Mouse (Mus musculus): ENCODE results near the gene Dcn. TPM values are rescaled to one million over a fixed set of nuclear protein-coding genes. Genes with fewer than 3 reads are reported as not detected.

Gene Dcn
- total RNA-seq (2021): 10 to 100 TPM; 35.9 to 39.4 TPM

DNA sequence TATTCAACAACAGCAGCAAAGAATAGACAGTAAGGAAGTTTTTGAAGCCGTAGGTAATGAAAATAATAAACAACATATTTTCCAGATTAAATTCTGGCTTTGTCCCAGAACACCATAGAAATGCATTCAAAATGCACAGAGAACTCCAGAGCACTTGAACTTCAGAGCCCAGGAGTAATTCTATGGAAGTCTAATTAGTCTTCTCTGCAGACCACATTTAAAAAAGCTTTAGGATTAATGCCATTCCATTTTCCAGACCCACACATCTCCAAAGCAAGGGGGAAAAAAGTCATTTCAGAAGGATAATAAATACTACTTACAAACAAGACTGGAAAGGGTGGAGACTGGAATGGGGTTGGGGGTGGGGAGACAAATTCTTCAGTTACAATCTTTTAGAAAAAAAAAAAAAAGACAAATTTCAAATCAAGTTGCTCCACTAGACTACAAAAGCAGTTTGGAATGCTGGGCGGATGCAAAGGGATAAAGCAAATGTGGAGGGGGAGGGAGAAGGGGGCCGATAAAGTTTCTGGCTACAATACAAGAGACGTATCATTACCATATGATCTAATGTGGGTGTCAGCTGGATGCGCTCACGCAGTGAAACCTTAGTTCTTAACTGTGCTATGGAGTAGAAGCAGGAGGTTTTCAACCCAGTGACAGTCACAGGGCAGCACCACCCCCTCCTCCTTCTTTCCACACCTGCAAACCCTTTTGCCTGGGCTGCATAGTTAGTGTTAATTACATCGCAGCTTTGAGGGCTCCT, at the start of gene Dcn:
Gene Dcn, plus strand, starts transcription at position 606 of the 763 bp plus-strand sequence.
- DNase-seq: peak in 1 of 2 experiments; percentile 2

DNA sequence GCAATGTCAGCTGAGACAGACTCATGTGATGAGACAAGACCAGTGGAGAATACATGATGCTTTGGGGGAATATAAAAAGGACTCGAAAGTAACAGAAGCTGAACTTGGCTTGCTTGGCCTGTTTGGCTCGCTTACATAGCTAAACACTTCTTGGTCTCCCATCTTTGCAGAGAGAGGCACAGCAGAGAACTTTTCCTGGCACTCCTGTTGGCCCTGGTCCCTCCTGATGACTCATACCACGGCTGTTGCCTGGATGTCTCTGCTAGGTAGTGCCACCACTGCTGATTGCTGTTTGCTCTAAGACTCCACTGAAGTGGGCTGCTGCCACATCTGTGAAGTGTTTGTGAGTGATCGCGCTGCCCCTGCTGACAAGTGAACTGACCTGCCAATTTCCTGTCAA, 42.7 kb upstream of the Dcn start:
- peak in 1 of 2 experiments; percentile 2 for DNase-seq

DNA sequence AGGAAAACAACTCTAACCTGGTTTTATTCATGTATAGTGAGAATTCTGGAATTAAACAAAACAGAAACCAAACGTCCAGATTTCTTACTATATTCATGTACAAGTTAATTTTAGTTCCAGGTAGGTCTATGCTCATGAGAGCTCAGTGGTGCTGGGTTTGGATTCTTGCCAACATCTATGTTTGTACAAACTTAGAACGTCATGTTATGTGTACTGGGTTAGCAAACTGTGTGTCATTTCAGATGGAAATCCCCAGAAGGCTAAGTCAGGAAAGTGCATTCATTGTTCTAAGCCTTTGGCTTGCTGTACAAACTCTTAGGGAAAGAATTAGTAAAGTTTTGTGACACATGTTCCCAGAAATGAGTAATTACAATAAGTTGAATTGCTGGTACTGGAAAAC, 37.1 kb upstream of the Dcn start:
- DNase-seq: no peak

DNA sequence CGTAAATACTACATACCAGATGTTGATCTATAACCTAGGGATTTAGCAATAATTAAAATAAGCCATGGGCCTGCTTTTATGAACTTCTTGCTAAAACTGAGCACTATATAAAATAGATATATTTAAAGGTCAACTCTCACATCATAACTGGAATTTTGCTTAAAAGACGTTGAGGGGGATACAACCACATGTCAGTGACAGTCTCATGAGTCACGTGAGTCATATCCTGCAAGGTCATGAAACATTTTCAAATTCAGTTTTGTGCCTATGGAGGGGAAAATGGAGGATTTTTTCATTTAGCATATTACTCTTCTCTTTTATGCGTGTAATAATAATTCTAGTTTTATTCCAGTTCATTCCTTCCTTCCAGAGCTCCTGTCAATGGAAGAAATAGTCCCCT, 32.9 kb upstream of the Dcn start:
- no peak for DNase-seq

DNA sequence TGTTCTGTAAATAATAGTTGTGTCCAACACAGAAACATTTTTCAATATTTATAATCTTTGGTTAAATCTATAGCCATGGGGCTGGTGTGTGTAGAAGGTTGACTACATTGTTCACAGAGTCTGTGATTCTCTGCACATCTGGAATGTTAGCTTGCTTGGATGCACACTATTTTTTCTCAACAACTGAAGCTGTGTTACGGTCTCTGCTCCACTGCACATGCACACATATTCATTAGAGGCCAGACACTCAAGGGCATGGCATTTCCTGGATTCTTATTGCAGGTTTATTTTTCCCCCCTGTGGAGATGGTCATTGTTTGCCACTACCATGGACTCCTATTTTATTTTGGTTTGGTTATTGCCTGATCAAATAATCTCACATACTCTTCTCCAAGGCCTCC, 26.5 kb upstream of the Dcn start:
- no peak for DNase-seq

DNA sequence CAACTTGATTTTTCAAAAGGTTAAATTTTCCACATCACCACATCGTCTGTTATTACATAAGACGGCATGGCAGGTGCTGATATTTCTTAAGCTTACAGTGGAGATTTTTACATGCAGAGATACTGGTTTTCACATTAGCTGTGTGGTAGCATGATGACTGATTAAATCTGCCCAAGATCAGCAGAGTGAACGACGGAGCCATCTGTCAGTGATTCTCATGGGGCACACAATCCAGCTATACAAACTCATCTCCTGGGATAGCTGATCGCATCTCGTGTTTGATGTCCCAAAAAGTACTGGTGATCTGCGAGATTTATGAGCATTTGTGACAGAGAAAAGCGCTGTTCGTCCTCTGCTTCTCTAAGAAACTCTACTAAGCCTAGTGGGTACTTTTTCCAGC, 25.9 kb upstream of the Dcn start:
- no peak for DNase-seq

DNA sequence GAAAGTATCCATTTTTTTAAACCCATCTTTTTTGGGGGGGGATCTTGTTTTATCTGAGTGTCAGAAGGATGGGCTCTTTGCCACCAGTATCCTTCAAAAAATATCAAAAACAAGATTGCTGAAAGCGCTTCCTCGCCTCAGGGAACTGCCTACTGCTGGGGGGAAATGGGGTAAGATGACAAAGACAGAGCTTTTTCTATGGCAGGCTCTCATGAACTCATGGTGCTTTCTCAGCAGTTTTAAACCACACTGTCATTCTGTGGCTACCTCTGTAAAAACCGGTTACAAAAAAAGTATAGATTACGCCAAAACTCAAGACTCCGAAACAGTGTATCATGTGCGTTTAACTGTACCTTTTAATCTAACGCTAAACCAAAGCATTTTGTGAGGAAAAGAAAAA, 22.4 kb upstream of the Dcn start:
- no peak for DNase-seq

DNA sequence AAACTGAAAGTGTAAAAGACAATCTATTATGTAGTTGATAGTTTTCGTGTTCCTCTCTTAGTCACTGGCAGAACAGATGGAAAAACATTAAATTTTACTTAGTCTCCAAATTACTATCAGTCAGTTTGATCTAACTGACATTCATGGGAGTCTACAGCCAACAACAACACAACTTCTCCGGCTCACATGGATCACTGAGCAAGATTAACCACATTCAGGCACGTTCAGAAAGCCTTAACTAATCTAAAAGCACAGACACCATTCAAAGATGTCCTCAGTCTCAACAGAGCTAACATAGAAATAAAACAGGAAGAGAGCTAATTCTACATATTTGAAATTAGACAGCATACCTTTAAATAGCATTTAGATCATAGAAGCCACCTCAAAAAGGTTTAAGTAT, 12.6 kb upstream of the Dcn start:
- no peak for DNase-seq

DNA sequence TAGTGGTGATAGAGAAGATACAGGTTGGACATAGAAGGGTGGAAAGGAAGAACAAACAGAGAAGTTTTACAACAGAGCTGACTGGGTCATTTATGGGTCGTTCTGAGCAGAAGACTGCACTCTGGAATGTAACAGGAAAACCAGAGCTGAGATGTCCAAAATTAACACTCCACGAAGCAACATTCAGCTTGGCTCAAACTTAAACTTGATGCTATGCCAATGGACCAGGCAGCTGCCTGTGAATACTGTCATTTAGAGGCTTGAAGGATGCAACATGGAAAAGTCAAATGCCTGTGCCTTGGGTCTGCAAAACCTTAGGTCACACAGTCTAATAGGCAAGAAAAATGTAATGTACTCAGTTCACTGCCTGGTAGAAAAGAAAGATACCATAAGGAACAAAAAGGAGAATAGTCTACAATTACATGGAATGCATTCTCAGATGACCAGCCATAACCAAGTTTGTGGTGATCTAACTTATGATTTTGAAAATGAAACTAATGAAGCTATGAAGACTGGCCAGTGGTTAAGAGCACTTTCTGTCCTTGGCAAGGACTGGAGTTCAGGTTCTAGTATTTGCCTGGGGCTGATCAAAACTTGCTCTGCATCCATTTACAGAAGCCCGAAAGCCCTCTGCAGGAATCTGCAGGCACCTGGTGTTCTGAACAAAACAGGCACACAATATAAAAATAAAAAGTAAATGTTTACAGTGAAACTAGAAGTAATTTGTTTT, 9.8 kb upstream of the Dcn start:
- DNase-seq: no peak

DNA sequence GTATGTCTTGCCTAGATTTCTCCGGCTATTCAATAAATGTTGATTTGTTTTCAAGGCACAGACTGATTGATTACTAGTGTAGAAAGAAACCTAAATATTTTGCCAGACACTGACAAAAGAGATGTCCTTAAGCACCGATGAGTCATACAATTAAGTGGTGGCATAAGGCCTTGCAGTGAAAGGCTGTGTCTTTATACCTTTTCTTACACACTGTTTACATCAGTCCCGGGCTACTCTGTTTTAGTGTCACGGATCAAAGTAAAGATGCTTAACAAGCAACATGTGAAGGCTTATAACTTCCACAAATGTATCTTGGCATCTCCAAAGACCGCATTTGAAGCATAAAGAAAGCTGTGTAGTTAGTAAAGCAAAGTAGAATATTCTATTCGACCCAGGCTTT, 3.9 kb upstream of the Dcn start:
- no peak for DNase-seq

DNA sequence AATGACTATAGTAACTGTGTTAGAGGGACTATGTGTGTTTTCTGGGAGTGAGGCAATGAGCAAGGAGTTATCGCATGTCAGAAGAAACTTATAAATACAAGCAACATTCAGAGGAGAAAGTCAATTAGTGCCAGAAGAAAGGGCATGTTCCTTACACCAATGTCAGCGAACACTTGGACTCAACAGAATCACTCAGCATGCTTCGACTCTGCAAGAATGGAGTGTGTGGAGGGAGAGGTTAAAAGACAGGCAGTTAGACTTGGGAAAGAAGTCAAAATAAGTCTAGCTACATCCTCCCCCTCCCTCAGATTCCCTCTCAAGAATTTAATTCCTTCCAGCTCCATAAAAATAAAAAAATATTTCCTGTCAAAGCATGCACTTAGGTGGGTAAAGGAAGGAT, 1.1 kb upstream of the Dcn start:
- no peak for DNase-seq

DNA sequence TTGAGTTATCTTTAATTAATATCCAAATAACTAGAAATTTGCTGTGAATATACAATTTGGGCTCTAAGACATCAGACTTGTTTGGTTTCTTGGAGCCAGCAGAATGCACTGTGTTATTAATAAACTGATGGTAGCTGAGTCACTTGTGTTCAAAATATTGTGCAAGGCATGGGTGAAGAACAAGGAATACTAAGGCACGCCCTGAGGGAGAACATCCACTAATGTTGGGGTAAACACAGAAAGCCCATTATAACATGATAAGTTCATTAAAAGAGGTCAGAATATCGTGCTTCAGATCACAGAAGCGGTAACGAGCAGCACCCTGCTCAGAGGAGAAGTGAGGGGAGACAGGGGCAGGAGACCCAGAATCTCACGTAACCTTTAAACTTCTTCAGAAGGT, 2.7 kb downstream of the Dcn start:
- no peak for DNase-seq

DNA sequence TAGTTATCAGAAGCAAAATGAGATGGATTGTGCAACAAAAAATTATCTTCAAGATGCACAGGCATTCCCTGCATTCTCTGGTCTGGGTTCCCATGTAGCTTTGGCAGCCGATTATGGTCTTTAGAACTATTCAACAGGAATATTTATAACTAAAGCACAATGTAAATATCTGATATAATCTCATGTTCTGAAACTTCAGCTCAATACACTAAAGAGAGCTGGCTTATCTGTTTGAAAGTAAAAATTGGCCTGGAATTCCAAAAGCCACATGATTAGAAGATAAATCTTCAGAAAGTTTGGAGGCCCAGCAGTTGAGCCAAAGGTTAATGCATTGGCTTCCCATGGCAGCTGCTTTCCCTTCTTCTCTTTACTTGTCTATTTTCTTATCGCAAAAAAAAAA, 4.6 kb downstream of the Dcn start:
- DNase-seq: no peak

DNA sequence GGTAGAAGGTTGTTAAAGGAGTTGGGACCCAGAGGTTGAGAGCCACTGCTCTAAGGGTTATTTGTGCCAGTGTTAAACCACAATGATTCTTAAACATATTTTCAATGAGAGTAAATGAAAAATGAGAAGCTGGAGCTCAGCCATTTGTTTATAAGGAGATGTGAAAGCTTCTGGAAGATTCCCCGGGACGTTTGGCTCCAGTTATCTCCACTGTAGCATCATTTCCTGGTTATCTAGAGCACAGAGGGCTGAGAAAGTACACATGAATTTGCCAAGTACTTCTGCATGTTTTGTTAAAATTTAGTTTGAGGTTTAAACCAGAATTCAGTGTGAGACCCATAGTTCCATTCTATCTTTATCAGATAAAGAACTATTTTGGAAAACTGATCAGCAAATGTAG, 5.7 kb downstream of the Dcn start:
- no peak for DNase-seq

DNA sequence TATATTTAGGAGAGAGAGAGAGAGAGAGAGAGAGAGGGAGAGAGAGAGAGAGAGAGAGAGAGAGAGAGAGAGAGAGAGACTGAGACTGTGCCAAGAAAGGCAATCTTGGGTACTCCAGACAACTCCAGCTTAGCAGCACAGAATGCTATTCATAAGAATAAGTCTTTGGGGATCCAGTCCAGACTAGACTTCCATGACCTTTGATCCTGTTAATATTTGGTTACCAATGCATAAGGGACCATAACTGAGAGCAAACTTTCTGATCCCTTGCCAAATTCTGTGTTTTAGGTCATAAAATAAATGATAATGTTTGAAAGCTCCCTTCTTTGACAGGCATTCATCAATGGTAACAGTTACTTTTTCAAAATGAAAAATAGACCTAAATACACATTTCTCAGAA, 6.7 kb downstream of the Dcn start:
- DNase-seq: no peak

DNA sequence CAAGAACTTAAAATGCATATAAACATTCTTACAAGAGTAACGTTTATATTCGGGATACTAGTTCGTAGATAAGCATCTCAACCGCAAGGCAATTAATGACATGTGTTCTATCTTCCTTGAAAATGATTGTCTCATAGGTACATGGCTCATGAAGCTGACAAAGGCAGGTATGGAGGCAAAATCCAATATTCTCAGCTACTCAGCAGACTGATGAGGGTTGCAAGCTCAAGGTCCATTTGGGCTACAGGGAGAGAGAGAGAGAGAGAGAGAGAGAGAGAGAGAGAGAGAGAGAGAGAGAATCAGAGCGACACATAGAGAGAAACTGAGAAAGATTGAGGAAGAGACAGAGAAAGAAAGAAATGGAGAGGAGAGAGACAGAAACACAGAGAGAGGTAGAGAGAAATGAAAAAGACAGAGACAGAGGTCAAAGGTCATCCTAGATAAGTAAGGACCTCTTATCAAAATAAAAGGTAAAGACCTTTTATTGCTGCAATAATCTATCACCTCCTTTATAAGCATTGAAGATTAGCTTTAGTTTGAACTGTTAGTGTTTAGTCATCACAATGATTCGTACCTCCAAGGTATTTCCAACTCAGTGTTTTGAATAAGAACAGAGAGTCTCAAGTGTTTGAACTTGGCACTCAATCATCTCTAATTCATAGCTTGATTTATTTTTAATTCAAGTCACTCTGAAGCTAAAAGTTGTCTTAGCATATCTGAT, 8.0 kb downstream of the Dcn start:
- no peak for DNase-seq

DNA sequence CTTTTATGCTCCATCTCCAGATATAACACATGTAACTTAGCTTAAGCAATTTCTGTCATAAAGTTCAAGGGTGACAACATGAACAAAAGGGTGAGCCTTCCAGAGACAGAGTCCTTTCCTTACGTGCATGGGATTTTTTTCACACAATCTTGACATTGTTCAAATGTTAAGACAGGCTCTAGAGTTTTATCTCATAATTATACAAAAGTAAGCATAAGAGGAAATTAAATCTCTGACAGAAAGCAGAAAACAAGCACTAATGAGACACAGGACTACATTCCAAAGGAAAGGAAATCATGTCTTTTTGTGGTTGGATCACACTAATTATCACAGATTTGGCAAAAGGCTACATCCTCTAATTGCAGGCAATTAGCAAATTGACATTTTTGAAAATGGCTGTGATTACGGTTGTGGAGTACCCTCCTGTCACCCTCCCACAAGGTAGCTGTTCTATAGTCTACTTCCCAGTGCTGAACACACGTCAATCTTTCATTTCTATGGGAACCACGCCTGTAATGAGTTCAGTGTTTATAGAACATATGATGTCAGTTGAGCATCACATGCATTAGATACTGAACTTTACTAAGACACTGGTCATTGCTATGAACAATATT, 13.1 kb downstream of the Dcn start:
- DNase-seq: no peak

DNA sequence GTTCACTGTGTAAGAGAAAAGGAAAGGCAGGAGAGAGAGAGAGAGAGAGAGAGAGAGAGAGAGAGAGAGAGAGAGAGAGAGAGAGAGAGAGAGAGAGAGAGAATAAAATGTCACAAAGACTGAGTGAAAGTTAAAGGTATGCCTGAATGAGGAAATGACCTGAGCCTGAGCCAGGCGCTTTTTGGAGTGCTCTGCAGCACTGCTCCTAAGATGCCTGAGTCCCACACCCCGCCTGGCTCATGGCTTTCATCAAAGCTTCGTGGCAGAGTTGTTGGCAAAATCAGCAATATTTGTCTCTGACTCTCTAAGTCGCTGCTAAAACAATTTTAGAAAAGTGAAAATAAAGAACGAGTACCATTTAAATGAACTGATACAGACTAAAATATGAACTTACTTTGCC, 18.2 kb downstream of the Dcn start:
- no peak for DNase-seq

DNA sequence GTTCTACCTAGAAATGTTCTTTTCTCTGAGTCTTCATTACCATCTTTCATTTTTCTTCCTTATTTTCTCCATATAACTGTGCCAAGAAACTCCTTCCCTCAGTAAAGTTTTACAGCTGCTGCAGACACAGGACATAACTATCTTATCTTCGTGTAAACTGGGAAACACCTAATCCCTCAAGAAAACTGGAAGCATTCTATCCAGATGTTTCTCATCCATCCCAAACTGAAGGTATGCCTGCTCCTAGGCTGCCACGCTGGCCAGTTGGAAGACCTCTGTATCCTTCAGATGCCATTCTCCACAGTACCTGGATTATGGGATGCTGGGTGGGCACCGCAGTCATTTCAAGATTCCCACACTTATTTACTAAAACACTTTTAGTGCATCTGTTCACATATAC, 44.0 kb downstream of the Dcn start:
- DNase-seq: no peak

DNA sequence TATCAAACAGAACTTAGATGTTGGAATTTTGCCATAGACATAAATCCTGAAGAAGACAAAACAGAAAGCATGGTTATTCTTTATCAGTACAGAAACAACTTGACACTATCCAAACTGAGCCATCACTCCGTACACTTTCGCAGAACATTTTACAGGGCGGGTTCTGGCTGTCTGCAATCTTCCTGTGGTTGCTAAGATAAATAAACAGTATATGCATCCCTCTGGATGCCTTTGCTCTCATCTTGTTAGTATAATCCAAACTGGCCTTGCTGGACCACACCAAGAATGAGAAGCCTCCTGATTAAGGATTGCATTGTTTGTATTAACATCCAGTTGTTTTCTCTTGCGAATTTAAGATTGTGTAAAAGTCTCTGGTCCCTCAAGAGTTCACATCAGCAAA, 56.3 kb downstream of the Dcn start:
- no peak for DNase-seq

DNA sequence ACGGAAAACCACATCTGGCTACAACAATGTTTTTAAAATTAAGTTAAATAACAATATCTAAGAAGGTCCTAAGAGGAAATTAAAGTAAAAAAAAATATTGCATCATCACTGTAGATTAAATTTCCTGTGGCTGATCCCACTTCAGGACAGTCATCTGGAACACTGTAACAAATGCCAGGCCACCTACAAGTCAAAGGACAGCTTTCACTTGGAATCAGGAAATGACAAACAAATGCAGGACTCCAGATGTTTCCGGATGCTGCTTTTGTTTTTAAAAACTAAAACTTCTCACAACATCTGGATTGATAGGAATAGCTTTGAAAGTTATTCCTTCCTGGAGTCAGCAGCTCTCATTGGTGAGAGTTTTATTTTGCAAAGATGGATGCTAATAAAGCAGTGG, 57.5 kb downstream of the Dcn start:
- no peak for DNase-seq

DNA sequence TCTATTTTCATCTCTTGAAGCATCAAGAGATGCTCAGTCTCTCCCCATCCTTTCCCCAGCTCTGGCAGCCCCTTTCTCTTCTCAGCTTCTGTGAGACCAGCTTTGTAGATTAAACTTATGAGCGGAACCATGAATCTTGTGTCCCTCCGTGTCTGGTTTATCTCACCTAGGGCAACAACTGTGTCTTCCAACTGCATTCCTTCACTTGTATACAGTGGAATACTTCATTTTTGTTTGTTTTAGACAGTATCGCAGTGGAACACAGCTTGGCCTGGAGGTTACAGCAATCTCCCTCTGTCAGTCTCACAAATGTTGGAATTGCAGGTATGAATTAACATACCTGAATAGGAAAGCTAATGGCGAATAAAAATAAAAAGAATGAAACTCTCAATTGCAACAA, 58.8 kb downstream of the Dcn start:
- no peak for DNase-seq

DNA sequence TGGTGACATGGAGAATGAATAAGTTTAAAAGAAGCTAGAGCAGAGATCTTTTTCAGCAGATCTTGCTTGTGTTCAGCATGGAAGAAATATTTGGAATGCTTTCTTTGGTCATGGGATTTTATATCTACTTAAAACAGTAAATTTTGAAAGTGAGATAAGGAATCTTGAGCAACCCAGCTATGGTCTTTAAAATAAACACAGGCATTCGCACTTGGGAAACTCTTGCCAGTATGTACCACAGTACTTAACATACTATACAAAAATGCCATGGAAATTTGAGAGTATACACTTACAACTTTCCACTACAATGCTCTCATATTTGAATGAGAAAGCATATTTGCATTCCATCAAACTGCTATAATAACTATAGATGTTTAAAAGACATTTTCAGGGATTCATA, 68.3 kb downstream of the Dcn start:
- DNase-seq: no peak

Measured in layer of hippocampus, postnatal 36 days (tissue).